Mouse (Mus musculus) R1 (cell line): Measurements from ENCODE around the gene Coch.
"Not testable (repeated sequence)": the region's sequence is repeated elsewhere in the genome, so short reads cannot be mapped to it uniquely, and the experiment has no call there.

Experiments used
- DNase-seq: peaks from one replicate; pipeline ENCODE4 v3.0.0-alpha.2; 2018; ENCODE audit warnings: low read depth, low spot score

Coch gene

DNA sequence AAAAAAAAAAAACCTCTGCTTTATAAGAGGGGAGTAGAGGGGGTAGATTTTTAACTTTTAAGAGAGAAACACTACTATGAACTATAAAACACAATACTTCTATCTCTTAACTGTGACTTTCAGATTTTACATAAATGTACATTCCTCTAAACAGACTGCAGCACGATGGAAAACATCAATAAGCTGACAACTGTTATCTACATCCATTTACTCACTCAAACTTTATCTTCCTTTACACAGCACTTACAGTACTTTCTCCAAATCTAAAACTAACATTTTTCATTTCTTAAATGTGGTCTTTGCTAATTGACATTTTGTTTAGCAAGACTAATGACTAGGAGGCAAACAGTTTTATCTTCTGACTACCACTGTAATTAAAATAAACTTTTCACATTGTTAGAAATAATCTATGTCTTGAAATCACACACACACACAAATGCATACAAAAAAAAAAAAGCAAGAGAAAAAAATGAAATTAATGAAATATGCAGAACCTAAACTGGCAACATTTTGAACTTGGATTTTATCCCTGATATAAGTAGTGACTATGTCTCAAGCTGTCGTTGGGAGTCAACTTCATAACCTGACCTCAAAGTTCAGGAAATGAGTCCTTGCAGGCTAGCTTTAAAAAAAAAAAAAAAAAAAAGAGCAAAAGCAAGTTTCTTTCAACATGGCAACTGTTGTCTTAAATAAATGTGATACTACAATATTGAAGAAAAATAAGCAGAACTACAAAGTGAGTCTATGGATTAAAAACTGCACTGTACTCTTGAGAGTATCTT, 43.7 kb downstream of the Coch start:
- no peak for DNase-seq

DNA sequence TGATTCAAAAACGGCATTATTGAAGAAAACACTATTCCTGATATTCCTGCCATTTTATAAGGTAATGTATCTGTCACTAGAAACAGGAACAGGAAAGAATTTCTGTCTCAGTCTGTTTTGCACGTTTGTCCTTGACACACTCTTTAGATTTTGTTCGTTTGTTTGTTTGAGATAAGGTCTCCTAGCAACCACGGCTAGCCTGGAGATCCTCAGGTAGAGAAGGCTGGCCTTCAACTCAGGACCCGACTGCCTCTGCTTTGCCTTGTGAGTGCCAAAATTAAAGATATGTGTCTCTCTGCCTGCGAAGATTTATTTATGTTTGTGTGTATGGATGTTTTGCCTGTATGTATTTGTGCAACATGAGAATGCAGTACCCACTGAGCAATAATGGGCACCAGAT, 48.7 kb downstream of the Coch start:
- DNase-seq = peak; percentile 51

DNA sequence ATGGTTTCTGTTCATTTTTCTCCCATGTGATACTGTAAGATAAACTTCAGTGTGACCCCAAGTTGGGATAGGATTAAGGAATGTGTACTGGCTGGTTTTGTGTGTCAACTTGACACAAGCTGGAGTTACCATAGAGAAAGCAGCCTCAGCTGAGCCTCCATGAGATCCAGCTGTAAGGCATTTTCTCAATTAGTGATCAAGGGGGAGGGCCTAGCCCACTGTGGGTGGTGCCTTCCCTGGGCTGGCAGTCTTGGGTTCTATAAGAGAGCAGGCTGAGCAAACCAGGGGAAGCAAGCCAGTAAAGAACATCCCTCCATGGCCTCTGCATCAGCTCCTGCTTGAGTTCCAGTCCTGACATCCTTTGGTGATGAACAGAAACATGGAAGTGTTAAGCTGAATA, 56.3 kb downstream of the Coch start:
- not testable (repeated sequence) for DNase-seq
